Mouse (Mus musculus) stomach, embryonic 14.5 days (tissue): ENCODE measurements around the gene Tcf7. TPM values are rescaled to one million over a fixed set of nuclear protein-coding genes. Genes with fewer than 3 reads are reported as not detected.

ENCODE experiments used
- ATAC-seq: fragments of 200-750 bp; cut with Nextera tagmentation; 2 replicates; pipeline ENCODE4 v1.8.0; 2017; ENCODE audit warnings: low read depth, moderate TSS enrichment; ENCODE audit not compliant: insufficient number of reproducible peaks, insufficient read depth, low FRiP score
- H3K27ac ChIP-seq: fragments of 300-500 bp; sonication (generic); 2 replicates; pipeline ENCODE4 v1.5.1; 2014; ENCODE audit warnings: mild to moderate bottlenecking, low read length, moderate library complexity, mixed read lengths
- H3K27me3 ChIP-seq: fragments of 300-500 bp; sonication (generic); 2 replicates; pipeline ENCODE4 v1.6.1; 2014; ENCODE audit warnings: low read length, control low read depth, mixed read lengths; ENCODE audit not compliant: control insufficient read depth, insufficient read depth
- H3K36me3 ChIP-seq: fragments of 300-500 bp; sonication (generic); 2 replicates; pipeline ENCODE4 v1.6.1; 2014; ENCODE audit warnings: mild to moderate bottlenecking, control low read depth, low read length, moderate library complexity, mixed read lengths; ENCODE audit not compliant: control insufficient read depth, insufficient read depth
- H3K4me1 ChIP-seq: fragments of 300-500 bp; sonication (generic); 2 replicates; pipeline ENCODE4 v1.6.1; 2014; ENCODE audit warnings: low read length, control low read depth, mixed read lengths; ENCODE audit not compliant: control insufficient read depth, insufficient read depth
- H3K4me2 ChIP-seq: fragments of 300-500 bp; sonication (generic); replicated peaks from 2 replicates; pipeline ENCODE4 v1.6.1; 2014; ENCODE audit warnings: low read depth, low read length, control low read depth
- H3K4me3 ChIP-seq: fragments of 300-500 bp; sonication (generic); 2 replicates; pipeline ENCODE4 v1.5.1; 2014; ENCODE audit warnings: low read depth, low read length, control low read depth
- H3K9ac ChIP-seq: fragments of 300-500 bp; sonication (generic); replicated peaks from 2 replicates; pipeline ENCODE4 v1.6.1; 2014; ENCODE audit warnings: low read depth, mild to moderate bottlenecking, control low read depth, low read length, moderate library complexity, mixed read lengths
- H3K9me3 ChIP-seq: fragments of 300-500 bp; sonication (generic); 2 replicates; pipeline ENCODE4 v1.6.1; 2016; ENCODE audit warnings: low read depth, low read length, control low read depth; ENCODE audit not compliant: control insufficient read depth
- WGBS: fragments of 180-500 bp; shearing (Covaris S2); extraction: QIAGEN DNeasy Blood & Tissue Kit; methylation state at CpG from one replicate; pipeline ENCODE4 v1.1.7; 2014; 5-methylcytosine and 5-hydroxymethylcytosine counted together
- polyA plus RNA-seq: library from polyadenylated mRNA; unstranded; fragments of >200 nt; fragmentation: Nextera tagmentation; extraction: Ambion mirVana; gene quantifications from 2 replicates; pipeline ENCODE4 v1.2.1, GENCODE M21; 2014

Tcf7 gene
- polyA plus RNA-seq, 1 experiment from 2014 or later, result 4.4 TPM

- no peak overlapping the region for H3K4me2 ChIP-seq
- H3K27ac ChIP-seq, result no peak overlapping the region
- no peak for ATAC-seq
- no peaks in the 10 kb centered on the region for H3K36me3 ChIP-seq
- H3K9me3 ChIP-seq, result no peaks in the 10 kb centered on the region
- H3K4me1 ChIP-seq, result no peaks in the 10 kb centered on the region
- 71% methylated on average over 6 of the region's 6 CpGs for WGBS
- H3K27me3 ChIP-seq, result no peaks in the 10 kb centered on the region
- no peak overlapping the region for H3K4me3 ChIP-seq
- no peak overlapping the region for H3K9ac ChIP-seq
Observed at GRCm38 (mm10) chr11:52292894-52293293, 10.1 kb upstream of the Tcf7 start.

GRCm38 (mm10) chr11:52292346-52292745 lies 9.5 kb upstream of the Tcf7 start:
- ATAC-seq, result no peak
- Histone ChIP-seq H3K4me3 (no peak overlapping the region), H3K4me1 (no peaks in the 10 kb centered on the region), H3K4me2 (no peak overlapping the region), H3K9ac (no peak overlapping the region), H3K36me3 (no peaks in the 10 kb centered on the region), H3K9me3 (no peaks in the 10 kb centered on the region), H3K27me3 (no peaks in the 10 kb centered on the region), H3K27ac (no peak overlapping the region)
- WGBS, result 67% methylated on average over 7 of the region's 7 CpGs

GRCm38 (mm10) chr11:52286958-52287305 lies 4.1 kb upstream of the Tcf7 start:
- Histone ChIP-seq H3K9ac (no peak overlapping the region), H3K4me1 (peaks cover 19% of the 10 kb centered on the region), H3K27ac (no peak overlapping the region), H3K4me2 (no peak overlapping the region), H3K9me3 (no peaks in the 10 kb centered on the region), H3K27me3 (no peaks in the 10 kb centered on the region), H3K36me3 (no peaks in the 10 kb centered on the region), H3K4me3 (no peak overlapping the region)
- WGBS, result 19% methylated on average over 4 of the region's 4 CpGs
- ATAC-seq, result no peak

- Histone ChIP-seq H3K27me3 (no peaks in the 10 kb centered on the region), H3K4me1 (peaks cover 19% of the 10 kb centered on the region), H3K4me3 (no peak overlapping the region), H3K4me2 (no peak overlapping the region), H3K27ac (no peak overlapping the region), H3K36me3 (no peaks in the 10 kb centered on the region), H3K9ac (no peak overlapping the region), H3K9me3 (no peaks in the 10 kb centered on the region)
- 27% methylated on average over 16 of the region's 16 CpGs for WGBS
- no peak for ATAC-seq
Observed at GRCm38 (mm10) chr11:52286301-52286957, 3.6 kb upstream of the Tcf7 start.

DNA sequence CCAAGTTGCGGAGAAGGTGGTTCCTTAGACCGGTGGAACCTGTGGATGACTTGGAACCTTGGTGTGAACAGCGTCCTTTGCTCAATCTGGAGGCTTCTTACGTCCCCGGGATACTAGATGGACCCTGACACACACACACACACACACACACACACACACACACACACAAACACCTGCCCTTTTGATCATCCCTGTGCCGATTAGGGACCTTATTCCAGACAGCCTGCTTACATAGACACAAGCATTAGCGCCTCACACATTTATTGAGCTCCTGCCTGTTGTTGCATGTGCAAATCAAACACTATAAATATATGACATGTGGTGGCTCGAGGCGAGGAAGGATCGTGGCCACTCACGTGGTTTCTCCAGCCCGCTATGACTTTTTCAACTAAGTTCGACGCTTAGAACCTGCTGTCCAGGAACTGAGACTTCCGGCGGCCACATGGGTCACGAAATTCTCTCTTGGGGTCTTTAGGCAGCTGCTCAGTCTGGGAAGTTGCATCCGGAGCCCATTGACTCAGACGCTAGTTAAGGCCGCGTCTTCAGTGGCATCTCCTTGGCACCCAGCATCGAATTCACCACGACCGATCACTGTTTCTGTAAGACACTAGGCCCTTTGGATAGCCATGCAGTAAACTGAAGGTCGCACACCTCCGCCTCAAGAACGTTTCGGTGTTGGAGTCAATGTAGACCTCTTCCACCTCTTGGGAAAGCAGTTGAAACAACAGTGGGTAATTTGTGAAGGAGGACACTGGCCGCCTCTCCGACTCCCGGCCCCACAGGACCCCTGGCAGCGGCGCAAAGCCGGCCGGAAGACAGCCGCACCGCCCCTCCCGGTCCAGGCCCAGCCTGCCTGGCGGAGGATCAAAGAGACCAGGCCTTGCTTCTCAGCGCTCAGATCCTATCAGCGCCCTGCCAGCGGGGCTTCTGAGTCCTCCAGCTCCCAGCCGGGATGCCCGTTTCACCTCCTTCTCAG lies 1.1 kb upstream of the Tcf7 start:
- Histone ChIP-seq H3K36me3 (no peaks in the 10 kb centered on the region), H3K27ac (no peak overlapping the region), H3K4me3 (peak overlapping the region; percentile 60), H3K4me2 (peak overlapping the region; percentile 93), H3K9me3 (no peaks in the 10 kb centered on the region), H3K9ac (no peak overlapping the region; the same call in 1 of the 2 replicates), H3K4me1 (peaks cover 19% of the 10 kb centered on the region), H3K27me3 (no peaks in the 10 kb centered on the region)
- 10% methylated on average over 44 of the region's 44 CpGs for WGBS
- ATAC-seq, result peak; percentile 16; the same call in 1 of the 2 replicates

DNA sequence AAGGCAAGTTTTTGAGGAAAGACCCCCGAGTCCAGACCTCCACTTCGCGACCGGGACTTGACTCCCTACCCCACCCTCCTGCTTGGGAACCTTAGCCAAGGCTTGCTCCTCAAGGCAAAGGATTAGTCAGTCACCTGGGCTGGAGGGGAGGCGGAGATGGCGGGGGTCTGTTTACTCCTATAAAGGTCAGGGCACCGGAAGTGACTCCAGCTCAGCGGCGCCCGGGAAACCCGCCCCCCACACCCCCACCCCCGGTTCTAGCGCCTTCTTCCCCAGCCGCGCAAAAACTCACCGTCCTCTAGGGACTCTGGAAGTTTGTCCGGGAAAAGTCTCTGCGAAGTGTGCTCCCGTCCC lies 417 bp downstream of the Tcf7 start:
- ATAC-seq, result no peak
- Histone ChIP-seq H3K4me1 (peaks cover 19% of the 10 kb centered on the region), H3K4me3 (peak overlapping the region; percentile 60), H3K4me2 (peak overlapping the region; percentile 93), H3K9me3 (no peaks in the 10 kb centered on the region), H3K27ac (no peak overlapping the region), H3K9ac (peak overlapping the region; percentile 65), H3K27me3 (no peaks in the 10 kb centered on the region), H3K36me3 (no peaks in the 10 kb centered on the region)
- under 1% methylated on average over 19 of the region's 19 CpGs for WGBS

GRCm38 (mm10) chr11:52281568-52282328 lies 1.1 kb downstream of the Tcf7 start:
- Histone ChIP-seq H3K36me3 (no peaks in the 10 kb centered on the region), H3K4me1 (peaks cover 19% of the 10 kb centered on the region), H3K4me3 (peak overlapping the region; percentile 60; the same call in 1 of the 2 replicates), H3K9ac (no peak overlapping the region), H3K27ac (no peak overlapping the region), H3K9me3 (no peaks in the 10 kb centered on the region), H3K4me2 (peak overlapping the region; percentile 93), H3K27me3 (no peaks in the 10 kb centered on the region)
- ATAC-seq, result no peak
- 71% methylated on average over 19 of the region's 19 CpGs for WGBS
